Mouse (Mus musculus) adrenal gland, adult 2 months (tissue): Measurements from ENCODE around the gene Rap1gds1. TPM values are rescaled to one million over a fixed set of nuclear protein-coding genes. Genes with fewer than 3 reads are reported as not detected.

Experiments
- DNase-seq: peaks from one replicate; pipeline ENCODE4 v3.0.0; 2021
- polyA plus RNA-seq: library from polyadenylated mRNA; depleted of rRNA; stranded (reverse); fragments of >200 nt; gene quantifications from 2 replicates; pipeline ENCODE4 v1.2.3, GENCODE M21; 2012; rRNA removed
- total RNA-seq, 2 experiments: library from RNA; stranded (reverse); gene quantifications; 2 replicates each; pipeline ENCODE4 v1.2.3; 2021

The Rap1gds1 gene
- total and polyA plus RNA-seq, 3 experiments, result 10.0 to 51.7 (median 46.5) TPM

DNA sequence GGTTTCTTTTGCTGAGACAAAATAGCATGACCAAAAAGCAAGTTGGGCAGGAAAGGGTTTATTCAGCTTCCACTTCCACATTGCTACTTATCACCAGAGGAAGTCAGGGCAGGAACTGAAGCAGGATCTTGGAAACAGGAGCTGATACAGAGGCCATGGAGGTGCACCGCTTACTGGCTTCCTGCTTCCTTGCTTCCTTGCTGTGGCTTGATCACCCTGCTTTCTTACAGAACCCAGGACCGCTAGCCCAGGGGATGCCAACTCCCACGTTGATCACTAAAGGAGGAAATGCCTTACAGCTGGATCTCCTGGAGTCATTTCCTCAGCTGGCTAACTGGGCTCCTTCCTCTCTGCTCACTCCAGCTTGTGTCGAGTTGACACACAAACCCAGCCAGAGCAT, 197.3 kb downstream of the Rap1gds1 start:
- no peak for DNase-seq

GRCm38 (mm10) chr3:138876931-138877361, 198.1 kb downstream of the Rap1gds1 start:
- DNase-seq, result no peak

DNA sequence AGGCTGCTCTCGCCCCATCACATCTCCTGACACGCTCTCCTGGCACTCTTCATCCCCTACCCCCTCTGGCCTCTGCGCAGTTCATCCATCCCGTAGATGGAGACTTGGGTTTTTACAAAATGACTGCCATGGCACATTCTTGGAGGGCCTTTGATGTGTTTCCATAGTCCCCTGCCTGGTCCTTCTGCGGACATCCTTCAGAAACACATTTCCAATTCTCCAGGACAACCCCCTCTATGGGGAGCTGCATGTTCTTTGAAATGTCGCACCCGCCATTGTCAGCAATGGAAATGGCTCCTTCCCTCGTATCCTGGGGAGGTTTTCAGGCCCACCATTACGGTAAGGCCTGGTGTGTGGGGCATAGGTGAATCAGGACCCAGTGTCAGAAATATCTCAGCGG, 198.6 kb downstream of the Rap1gds1 start:
- no peak for DNase-seq

DNA sequence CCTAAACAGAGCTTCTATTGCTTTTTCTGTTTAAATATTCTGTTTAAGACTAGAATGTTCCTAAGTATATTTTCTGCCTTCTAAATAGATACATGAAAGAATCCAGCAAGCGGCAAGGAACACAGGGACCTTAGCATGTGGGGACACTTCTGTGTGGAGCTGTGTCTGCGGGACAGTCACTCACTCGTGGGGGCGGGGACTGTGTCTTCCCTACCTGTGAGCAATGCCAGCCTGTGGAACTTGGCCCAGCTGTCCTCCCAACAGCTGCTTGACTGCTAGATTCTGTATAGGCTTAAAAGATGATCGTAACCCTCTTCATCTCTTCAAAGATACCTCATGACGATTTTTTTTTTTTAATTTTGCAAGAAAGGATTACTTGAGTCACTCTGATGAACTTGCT, 199.1 kb downstream of the Rap1gds1 start:
- DNase-seq, result no peak

Other genes starting within 250 kb of the Rap1gds1 start
- gene Stpg2, start 130.5 kb upstream of the Rap1gds1 start, total RNA-seq, result not detected
- gene Stpg2, start 130.5 kb upstream of the Rap1gds1 start, polyA plus RNA-seq, result 0.07 TPM in 1 of 2 replicates, not detected in the other